Mouse (Mus musculus): ENCODE measurements around the gene Got1.

The Got1 gene

GRCm38 (mm10) chr19:43480512-43480911 is 43.9 kb downstream of the Got1 start:
- no peak for DNase-seq (ENCODE audit: low spot score)

GRCm38 (mm10) chr19:43479431-43479830 is 45.0 kb downstream of the Got1 start:
- DNase-seq (ENCODE audit: low spot score), result no peak

GRCm38 (mm10) chr19:43478891-43479290 is 45.5 kb downstream of the Got1 start:
- no peak for DNase-seq (ENCODE audit: low spot score)

GRCm38 (mm10) chr19:43477436-43477835 is 47.0 kb downstream of the Got1 start:
- no peak for DNase-seq (ENCODE audit: low spot score)

- DNase-seq (ENCODE audit: low spot score), result no peak
Measured at GRCm38 (mm10) chr19:43476063-43476462, 48.3 kb downstream of the Got1 start.

GRCm38 (mm10) chr19:43475642-43476041 is 48.8 kb downstream of the Got1 start:
- no peak for DNase-seq (ENCODE audit: low spot score)

- DNase-seq (ENCODE audit: low spot score), result no peak
Measured at GRCm38 (mm10) chr19:43472781-43473180, 51.6 kb downstream of the Got1 start.

GRCm38 (mm10) chr19:43472331-43472730 is 52.1 kb downstream of the Got1 start:
- no peak for DNase-seq (ENCODE audit: low spot score)

- DNase-seq (ENCODE audit: low spot score), result no peak
Measured at GRCm38 (mm10) chr19:43469333-43469732, 55.1 kb downstream of the Got1 start.

GRCm38 (mm10) chr19:43467927-43468685 is 56.3 kb downstream of the Got1 start:
- no peak for DNase-seq (ENCODE audit: low spot score)

- no peak for DNase-seq (ENCODE audit: low spot score)
Measured at GRCm38 (mm10) chr19:43465601-43466255, 58.7 kb downstream of the Got1 start.

GRCm38 (mm10) chr19:43465076-43465475 is 59.3 kb downstream of the Got1 start:
- DNase-seq (ENCODE audit: low spot score), result no peak

GRCm38 (mm10) chr19:43464294-43464687 is 60.1 kb downstream of the Got1 start:
- no peak for DNase-seq (ENCODE audit: low spot score)

- no peak for DNase-seq (ENCODE audit: low spot score)
Measured at GRCm38 (mm10) chr19:43463546-43464293, 60.7 kb downstream of the Got1 start.

- no peak for DNase-seq (ENCODE audit: low spot score)
Measured at GRCm38 (mm10) chr19:43462141-43462540, 62.3 kb downstream of the Got1 start.

GRCm38 (mm10) chr19:43460481-43460880 is 63.9 kb downstream of the Got1 start:
- DNase-seq (ENCODE audit: low spot score), result no peak

- no peak for DNase-seq (ENCODE audit: low spot score)
Measured at GRCm38 (mm10) chr19:43459948-43460347, 64.5 kb downstream of the Got1 start.

GRCm38 (mm10) chr19:43453025-43453424 is 71.4 kb downstream of the Got1 start:
- DNase-seq (ENCODE audit: low spot score), result no peak

- DNase-seq (ENCODE audit: low spot score), result no peak
Measured at GRCm38 (mm10) chr19:43452176-43452575, 72.2 kb downstream of the Got1 start.

- no peak for DNase-seq (ENCODE audit: low spot score)
Measured at GRCm38 (mm10) chr19:43451563-43451962, 72.8 kb downstream of the Got1 start.
